In genomic region chr5:24416222-24416736, GRCm38 (mm10) we compare ENCODE assay signal across 8 mouse cellular contexts. TPM values are rescaled to one million over a fixed set of nuclear protein-coding genes. Genes with fewer than 3 reads are reported as not detected.
A peak's percentile ranks its signal among the peaks of the same experiment; 100 is the strongest.
DNase-seq lines count a peak whose midpoint lies in the region; ATAC-seq lines count a peak whose summit lies in the region.

No protein-coding gene starts in this region.

- H3K4me1 ChIP-seq in embryonic facial prominence, embryonic 12.5 days: peaks cover 20% of the 10 kb centered on the region
- peaks cover 23% of the 10 kb centered on the region for H3K4me1 ChIP-seq in heart, embryonic 10.5 days
- H3K4me1 ChIP-seq in limb, embryonic 12.5 days (replicated peaks): peaks cover 24% of the 10 kb centered on the region
- peaks cover 9% of the 10 kb centered on the region; the same call in 1 of the 2 replicates for H3K4me1 ChIP-seq in midbrain, embryonic 12.5 days

- peak; percentile 61 for ATAC-seq in embryonic facial prominence, embryonic 12.5 days (ENCODE audit: insufficient number of reproducible peaks, insufficient read depth, low FRiP score, low TSS enrichment)
- ATAC-seq in limb, embryonic 12.5 days (ENCODE audit: insufficient number of reproducible peaks, insufficient read depth, low FRiP score, low TSS enrichment, low read depth): peak; percentile 49; the same call in 1 of the 2 replicates
- peak; percentile 62 for ATAC-seq in midbrain, embryonic 12.5 days (ENCODE audit: low FRiP score, low read depth)

- H3K27ac ChIP-seq in embryonic facial prominence, embryonic 12.5 days: no peak overlapping the region
- no peak overlapping the region for H3K27ac ChIP-seq in heart, embryonic 10.5 days
- H3K27ac ChIP-seq in limb, embryonic 12.5 days: no peak overlapping the region
- no peak overlapping the region for H3K27ac ChIP-seq in midbrain, embryonic 12.5 days (replicated peaks)

- 1% methylated on average over 21 of the region's 21 CpGs for WGBS in embryonic facial prominence, embryonic 12.5 days
- 3% methylated on average over 21 of the region's 21 CpGs for WGBS in heart, embryonic 10.5 days
- 2% methylated on average over 21 of the region's 21 CpGs for WGBS in limb, embryonic 12.5 days
- WGBS in midbrain, embryonic 12.5 days: 3% methylated on average over 21 of the region's 21 CpGs

- peaks cover 36% of the 10 kb centered on the region for H3K36me3 ChIP-seq in embryonic facial prominence, embryonic 12.5 days
- H3K36me3 ChIP-seq in heart, embryonic 10.5 days: peaks cover 28% of the 10 kb centered on the region
- H3K36me3 ChIP-seq in limb, embryonic 12.5 days: peaks cover 40% of the 10 kb centered on the region
- H3K36me3 ChIP-seq in midbrain, embryonic 12.5 days: peaks cover 23% of the 10 kb centered on the region

- no peak overlapping the region for H3K4me2 ChIP-seq in embryonic facial prominence, embryonic 12.5 days (replicated peaks)
- peak overlapping the region; percentile 35; the same call in 1 of the 2 replicates for H3K4me2 ChIP-seq in limb, embryonic 12.5 days
- 0 out of 2 replicates have a peak overlapping the region, but pooled peaks have one; percentile 7 for H3K4me2 ChIP-seq in midbrain, embryonic 12.5 days (replicated peaks)

- no peak overlapping the region for H3K4me3 ChIP-seq in embryonic facial prominence, embryonic 12.5 days
- H3K4me3 ChIP-seq in heart, embryonic 10.5 days: peak overlapping the region; percentile 34; the same call in 1 of the 2 replicates
- no peak overlapping the region for H3K4me3 ChIP-seq in limb, embryonic 12.5 days (replicated peaks)
- no peak overlapping the region for H3K4me3 ChIP-seq in midbrain, embryonic 12.5 days

- no peak overlapping the region for H3K9ac ChIP-seq in embryonic facial prominence, embryonic 12.5 days
- H3K9ac ChIP-seq in limb, embryonic 12.5 days (replicated peaks): no peak overlapping the region
- H3K9ac ChIP-seq in midbrain, embryonic 12.5 days (replicated peaks): no peak overlapping the region; the same call in 1 of the 2 replicates

- no peaks in the 10 kb centered on the region for H3K27me3 ChIP-seq in embryonic facial prominence, embryonic 12.5 days
- H3K27me3 ChIP-seq in heart, embryonic 10.5 days (ENCODE audit: insufficient read depth, poor library complexity, severe bottlenecking): peaks cover 34% of the 10 kb centered on the region
- H3K27me3 ChIP-seq in limb, embryonic 12.5 days: no peaks in the 10 kb centered on the region
- H3K27me3 ChIP-seq in midbrain, embryonic 12.5 days: peaks cover 4% of the 10 kb centered on the region; the same call in 1 of the 2 replicates

- no peaks in the 10 kb centered on the region for H3K9me3 ChIP-seq in embryonic facial prominence, embryonic 12.5 days
- no peaks in the 10 kb centered on the region for H3K9me3 ChIP-seq in heart, embryonic 10.5 days
- no peaks in the 10 kb centered on the region for H3K9me3 ChIP-seq in limb, embryonic 12.5 days
- no peaks in the 10 kb centered on the region for H3K9me3 ChIP-seq in midbrain, embryonic 12.5 days

- DNase-seq in CD4-positive helper T cell, adult 2 months (ENCODE audit: low read depth, low spot score): peak; percentile 78
- DNase-seq in adrenal gland, postnatal 25 days: peak; percentile 55
- DNase-seq in heart, embryonic 10.5 days (ENCODE audit: low spot score): peak; percentile 85
- DNase-seq in kidney, adult 8-10 months: peak; percentile 54 to 62
- DNase-seq in spleen, adult 18-20 months: peak; percentile 29 to 63

RNA-seq across cellular contexts. Expression of gene Asic3, which starts 3.1 kb away (rescaled TPM):
- 0.43 TPM in 1 of 2 replicates, not detected in the other for total RNA-seq in adrenal gland, postnatal 25 days (2021)
- polyA plus RNA-seq in embryonic facial prominence, embryonic 12.5 days (2016; fragmentation: Nextera tagmentation; extraction: Ambion mirVana): 1.8 and 2.8 TPM in 2 replicates
- 0.11 TPM in 1 of 2 replicates, not detected in the other for polyA plus RNA-seq in heart, embryonic 10.5 days (2016; fragmentation: Nextera tagmentation; extraction: Ambion mirVana)
- 1.2 and 1.7 TPM in 2 replicates for polyA plus RNA-seq in limb, embryonic 12.5 days (2016; fragmentation: Nextera tagmentation; extraction: Ambion mirVana)
- polyA plus RNA-seq in midbrain, embryonic 12.5 days (2016; fragmentation: Nextera tagmentation; extraction: Ambion mirVana): 0.17 and 0.27 TPM in 2 replicates

RNA-seq across cellular contexts. Expression of gene Cdk5, which starts 7.1 kb away (rescaled TPM):
- total RNA-seq in adrenal gland, postnatal 25 days (2021): 46.4 and 51.2 TPM in 2 replicates
- polyA plus RNA-seq in embryonic facial prominence, embryonic 12.5 days (2016; fragmentation: Nextera tagmentation; extraction: Ambion mirVana): 62.2 and 63.2 TPM in 2 replicates
- 33.9 and 37.4 TPM in 2 replicates for polyA plus RNA-seq in heart, embryonic 10.5 days (2016; fragmentation: Nextera tagmentation; extraction: Ambion mirVana)
- polyA plus RNA-seq in limb, embryonic 12.5 days (2016; fragmentation: Nextera tagmentation; extraction: Ambion mirVana): 53.8 and 54.5 TPM in 2 replicates
- 64.1 and 76.9 TPM in 2 replicates for polyA plus RNA-seq in midbrain, embryonic 12.5 days (2016; fragmentation: Nextera tagmentation; extraction: Ambion mirVana)

RNA-seq across cellular contexts. Expression of gene Slc4a2, which starts 7.4 kb away (rescaled TPM):
- 50.5 and 59.1 TPM in 2 replicates for total RNA-seq in adrenal gland, postnatal 25 days (2021)
- 46.6 and 49.8 TPM in 2 replicates for polyA plus RNA-seq in embryonic facial prominence, embryonic 12.5 days (2016; fragmentation: Nextera tagmentation; extraction: Ambion mirVana)
- polyA plus RNA-seq in heart, embryonic 10.5 days (2016; fragmentation: Nextera tagmentation; extraction: Ambion mirVana): 33.2 and 36.0 TPM in 2 replicates
- polyA plus RNA-seq in limb, embryonic 12.5 days (2016; fragmentation: Nextera tagmentation; extraction: Ambion mirVana): 47.1 and 50.2 TPM in 2 replicates
- 32.7 and 35.7 TPM in 2 replicates for polyA plus RNA-seq in midbrain, embryonic 12.5 days (2016; fragmentation: Nextera tagmentation; extraction: Ambion mirVana)

RNA-seq across cellular contexts. Expression of gene Abcb8, which starts 22.8 kb away (rescaled TPM):
- 83.6 and 88.2 TPM in 2 replicates for total RNA-seq in adrenal gland, postnatal 25 days (2021)
- 44.6 and 46.2 TPM in 2 replicates for polyA plus RNA-seq in embryonic facial prominence, embryonic 12.5 days (2016; fragmentation: Nextera tagmentation; extraction: Ambion mirVana)
- 62.7 and 81.3 TPM in 2 replicates for polyA plus RNA-seq in heart, embryonic 10.5 days (2016; fragmentation: Nextera tagmentation; extraction: Ambion mirVana)
- polyA plus RNA-seq in limb, embryonic 12.5 days (2016; fragmentation: Nextera tagmentation; extraction: Ambion mirVana): 41.6 and 42.9 TPM in 2 replicates
- polyA plus RNA-seq in midbrain, embryonic 12.5 days (2016; fragmentation: Nextera tagmentation; extraction: Ambion mirVana): 47.1 and 48.0 TPM in 2 replicates

RNA-seq across cellular contexts. Expression of gene Atg9b, which starts 24.3 kb away (rescaled TPM):
- total RNA-seq in adrenal gland, postnatal 25 days (2021): 0.27 and 1.2 TPM in 2 replicates
- polyA plus RNA-seq in embryonic facial prominence, embryonic 12.5 days (2016; fragmentation: Nextera tagmentation; extraction: Ambion mirVana): 0.36 and 0.47 TPM in 2 replicates
- polyA plus RNA-seq in heart, embryonic 10.5 days (2016; fragmentation: Nextera tagmentation; extraction: Ambion mirVana): 1.2 and 2.3 TPM in 2 replicates
- 0.46 and 0.47 TPM in 2 replicates for polyA plus RNA-seq in limb, embryonic 12.5 days (2016; fragmentation: Nextera tagmentation; extraction: Ambion mirVana)
- 0.35 and 0.46 TPM in 2 replicates for polyA plus RNA-seq in midbrain, embryonic 12.5 days (2016; fragmentation: Nextera tagmentation; extraction: Ambion mirVana)
